Mouse (Mus musculus) neural tube, embryonic 11.5 days (tissue): ENCODE data around the gene Trim72. TPM values are rescaled to one million over a fixed set of nuclear protein-coding genes. Genes with fewer than 3 reads are reported as not detected.
A peak's percentile ranks its signal among the peaks of the same experiment; 100 is the strongest.

ENCODE experiments used
- ATAC-seq: fragments of 200-750 bp; cut with Nextera tagmentation; 2 replicates; pipeline ENCODE4 v1.8.0; 2017; ENCODE audit warnings: moderate number of reproducible peaks, mild to moderate bottlenecking, moderate TSS enrichment, moderate library complexity; ENCODE audit not compliant: insufficient read depth, low FRiP score, low TSS enrichment
- DNase-seq: peaks from one replicate; pipeline ENCODE4 v3.0.0-alpha.2; 2015; ENCODE audit warnings: low spot score
- H3K27ac ChIP-seq: fragments of 300-500 bp; sonication (generic); 2 replicates; pipeline ENCODE4 v1.5.1; 2014; ENCODE audit warnings: low read depth, mild to moderate bottlenecking, low read length
- H3K27me3 ChIP-seq: fragments of 300-500 bp; sonication (generic); 2 replicates; pipeline ENCODE4 v1.6.1; 2014; ENCODE audit warnings: mild to moderate bottlenecking, low read length, mixed read lengths; ENCODE audit not compliant: control insufficient read depth, insufficient read depth
- H3K36me3 ChIP-seq: fragments of 300-500 bp; sonication (generic); 2 replicates; pipeline ENCODE4 v1.6.1; 2014; ENCODE audit warnings: mild to moderate bottlenecking, low read length, moderate library complexity, mixed read lengths; ENCODE audit not compliant: control insufficient read depth, insufficient read depth
- H3K4me1 ChIP-seq: fragments of 300-500 bp; sonication (generic); 2 replicates; pipeline ENCODE4 v1.6.1; 2014; ENCODE audit warnings: low read length, mixed read lengths; ENCODE audit not compliant: control insufficient read depth, insufficient read depth
- H3K4me2 ChIP-seq: fragments of 300-500 bp; sonication (generic); 2 replicates; pipeline ENCODE4 v1.6.1; 2014; ENCODE audit warnings: low read depth, mild to moderate bottlenecking, moderate library complexity
- H3K4me3 ChIP-seq: fragments of 300-500 bp; sonication (generic); 2 replicates; pipeline ENCODE4 v1.5.1; 2014; ENCODE audit warnings: low read depth, low read length
- H3K9ac ChIP-seq: fragments of 300-500 bp; sonication (generic); 2 replicates; pipeline ENCODE4 v1.6.1; 2014; ENCODE audit warnings: mild to moderate bottlenecking, low read length
- H3K9me3 ChIP-seq: fragments of 300-500 bp; sonication (generic); 2 replicates; pipeline ENCODE4 v1.6.1; 2016; ENCODE audit warnings: low read length; ENCODE audit not compliant: control insufficient read depth
- WGBS: fragments of 180-500 bp; shearing (Covaris S2); extraction: QIAGEN DNeasy Blood & Tissue Kit; methylation state at CpG from one replicate; pipeline ENCODE4 v1.1.7; 2014; 5-methylcytosine and 5-hydroxymethylcytosine counted together
- polyA plus RNA-seq: library from polyadenylated mRNA; unstranded; fragments of >200 nt; fragmentation: Nextera tagmentation; extraction: Ambion mirVana; gene quantifications from 2 replicates; pipeline ENCODE4 v1.2.1, GENCODE M21; 2014

The Trim72 gene
- polyA plus RNA-seq, 1 experiment from 2014 or later: not detected

- DNase-seq (no peak), ATAC-seq (no peak)
- Histone ChIP-seq H3K4me1 (peaks cover 4% of the 10 kb centered on the region; the same call in 1 of the 2 replicates), H3K27ac (no peak overlapping the region), H3K36me3 (peaks cover 2% of the 10 kb centered on the region), H3K27me3 (no peaks in the 10 kb centered on the region), H3K9me3 (no peaks in the 10 kb centered on the region), H3K9ac (no peak overlapping the region), H3K4me2 (no peak overlapping the region), H3K4me3 (no peak overlapping the region)
- WGBS: 84% methylated on average over 1 of the region's 1 CpGs
Observed at GRCm38 (mm10) chr7:127988904-127989303, 14.8 kb upstream of the Trim72 start.

GRCm38 (mm10) chr7:127991643-127992487, 11.9 kb upstream of the Trim72 start:
- Histone ChIP-seq H3K9me3 (no peaks in the 10 kb centered on the region), H3K4me1 (peaks cover 4% of the 10 kb centered on the region; the same call in 1 of the 2 replicates), H3K36me3 (peaks cover 2% of the 10 kb centered on the region), H3K9ac (no peak overlapping the region), H3K4me2 (no peak overlapping the region), H3K4me3 (no peak overlapping the region), H3K27me3 (no peaks in the 10 kb centered on the region), H3K27ac (no peak overlapping the region)
- DNase-seq (peak; percentile 75), ATAC-seq (peak; percentile 49; the same call in 1 of the 2 replicates)
- WGBS: 53% methylated on average over 6 of the region's 6 CpGs

- Histone ChIP-seq H3K4me2 (no peak overlapping the region), H3K36me3 (peaks cover 2% of the 10 kb centered on the region), H3K9ac (no peak overlapping the region), H3K9me3 (no peaks in the 10 kb centered on the region), H3K4me1 (peaks cover 4% of the 10 kb centered on the region; the same call in 1 of the 2 replicates), H3K27ac (no peak overlapping the region), H3K4me3 (no peak overlapping the region; the same call in 1 of the 2 replicates), H3K27me3 (no peaks in the 10 kb centered on the region)
- WGBS: 50% methylated on average over 5 of the region's 5 CpGs
- ATAC-seq: no peak
- no peak for DNase-seq
Observed at GRCm38 (mm10) chr7:127992488-127993340, 11.0 kb upstream of the Trim72 start.

- DNase-seq (no peak), ATAC-seq (no peak)
- Histone ChIP-seq H3K36me3 (peaks cover 2% of the 10 kb centered on the region), H3K4me1 (peaks cover 4% of the 10 kb centered on the region; the same call in 1 of the 2 replicates), H3K4me3 (no peak within 1 kb of the TSS; the same call in 1 of the 2 replicates), H3K27me3 (no peaks in the 10 kb centered on the region), H3K9me3 (no peaks in the 10 kb centered on the region), H3K9ac (no peak within 1 kb of the TSS), H3K4me2 (0 out of 2 replicates have a peak within 1 kb of the TSS, but pooled peaks have one; percentile 12), H3K27ac (no peak within 1 kb of the TSS)
- WGBS: 18% methylated on average over 18 of the region's 18 CpGs
Observed at GRCm38 (mm10) chr7:127993341-127993977, 10.3 kb upstream of the Trim72 start, which contains the start of gene Pycard. TSS of gene Pycard (minus strand) at chr7:127993867.

GRCm38 (mm10) chr7:127999436-127999835, 4.3 kb upstream of the Trim72 start:
- Histone ChIP-seq H3K36me3 (no peaks in the 10 kb centered on the region), H3K4me3 (no peak overlapping the region), H3K4me2 (no peak overlapping the region), H3K27ac (no peak overlapping the region), H3K4me1 (no peaks in the 10 kb centered on the region), H3K27me3 (no peaks in the 10 kb centered on the region), H3K9me3 (no peaks in the 10 kb centered on the region), H3K9ac (no peak overlapping the region)
- 80% methylated on average over 1 of the region's 1 CpGs for WGBS
- DNase-seq (no peak), ATAC-seq (no peak)

GRCm38 (mm10) chr7:128000068-128000950, 3.4 kb upstream of the Trim72 start:
- H3K9ac ChIP-seq: no peak overlapping the region
- no peak overlapping the region for H3K27ac ChIP-seq
- no peak for ATAC-seq
- no peaks in the 10 kb centered on the region for H3K36me3 ChIP-seq
- H3K4me2 ChIP-seq: no peak overlapping the region
- 57% methylated on average over 1 of the region's 1 CpGs for WGBS
- no peaks in the 10 kb centered on the region for H3K9me3 ChIP-seq
- no peaks in the 10 kb centered on the region for H3K4me1 ChIP-seq
- no peaks in the 10 kb centered on the region for H3K27me3 ChIP-seq
- H3K4me3 ChIP-seq: no peak overlapping the region
- no peak for DNase-seq

GRCm38 (mm10) chr7:128003098-128003497, 651 bp upstream of the Trim72 start:
- WGBS: 93% methylated on average over 6 of the region's 6 CpGs
- Histone ChIP-seq H3K27ac (no peak overlapping the region), H3K27me3 (no peaks in the 10 kb centered on the region), H3K9me3 (no peaks in the 10 kb centered on the region), H3K4me3 (no peak overlapping the region), H3K9ac (no peak overlapping the region), H3K4me2 (no peak overlapping the region), H3K36me3 (no peaks in the 10 kb centered on the region), H3K4me1 (no peaks in the 10 kb centered on the region)
- no peak for ATAC-seq
- DNase-seq: no peak

- no peaks in the 10 kb centered on the region for H3K36me3 ChIP-seq
- no peaks in the 10 kb centered on the region for H3K9me3 ChIP-seq
- H3K27ac ChIP-seq: no peak overlapping the region
- H3K9ac ChIP-seq: no peak overlapping the region
- no peaks in the 10 kb centered on the region for H3K27me3 ChIP-seq
- no peak for DNase-seq
- no peak for ATAC-seq
- no peaks in the 10 kb centered on the region for H3K4me1 ChIP-seq
- 72% methylated on average over 5 of the region's 5 CpGs for WGBS
- H3K4me2 ChIP-seq: no peak overlapping the region
- H3K4me3 ChIP-seq: no peak overlapping the region
Observed at GRCm38 (mm10) chr7:128004150-128004486, 369 bp downstream of the Trim72 start.
